Mouse (Mus musculus) layer of hippocampus, adult 2 months (tissue): ENCODE results near the gene Pnrc2. TPM values are rescaled to one million over a fixed set of nuclear protein-coding genes. Genes with fewer than 3 reads are reported as not detected.

Experiments used
- DNase-seq, 2 experiments: peaks; one replicate each; pipeline ENCODE4 v3.0.0; 2022; ENCODE audit warnings: low spot score in 2 of 2
- H3K27ac ChIP-seq: fragments of 200-600 bp; 2 replicates; pipeline ENCODE4 v1.8.1; 2022
- H3K4me3 ChIP-seq: fragments of 200-600 bp; 2 replicates; pipeline ENCODE4 v1.8.1; 2022; ENCODE audit warnings: mild to moderate bottlenecking
- CTCF ChIP-seq: fragments of 200-600 bp; conservative IDR thresholded peaks from 2 replicates; pipeline ENCODE4 v1.8.1; 2022; ENCODE audit warnings: antibody characterized with exemption, mild to moderate bottlenecking, moderate library complexity
- total RNA-seq, 2 experiments: library from RNA; stranded (reverse); gene quantifications; 2 replicates each; pipeline ENCODE4 v1.2.3; 2021

The Pnrc2 gene
- total RNA-seq, 2 experiments from 2014 or later = 52.7 to 54.8 TPM

DNA sequence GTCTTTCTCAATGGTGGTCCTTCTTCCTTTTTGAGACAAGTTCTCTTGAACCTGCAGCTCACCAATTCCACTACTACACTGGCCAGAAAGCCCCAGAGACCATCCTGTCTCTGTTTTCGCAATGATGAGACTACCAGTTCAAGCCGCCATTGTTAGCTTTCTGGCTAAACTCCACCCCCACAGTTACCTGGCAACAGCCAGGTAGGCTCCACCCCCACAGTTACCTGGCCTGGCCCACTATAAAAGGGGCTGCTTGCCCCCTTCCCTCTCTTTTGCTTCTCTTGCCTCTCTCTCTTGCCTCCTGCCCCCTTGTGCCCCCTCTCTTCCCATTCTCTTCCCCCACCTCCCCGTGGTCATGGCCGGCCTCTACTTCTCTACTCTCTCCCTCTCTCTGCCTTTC, 51.9 kb downstream of the Pnrc2 start:
- H3K27ac ChIP-seq = no peak overlapping the region
- H3K4me3 ChIP-seq = no peak overlapping the region
- no peak for TF ChIP-seq CTCF
- DNase-seq = no peak

Other genes with a start within 250 kb of the Pnrc2 start
- under 1 TPM; 0.10 to 0.27 TPM for gene Ifnlr1, start 187.6 kb downstream of the Pnrc2 start, total RNA-seq
- under 1 TPM; 0.12 to 0.13 TPM for gene Il22ra1, start 145.7 kb downstream of the Pnrc2 start, total RNA-seq
- gene Myom3, start 114.1 kb downstream of the Pnrc2 start, total RNA-seq = under 1 TPM; 0.56 to 0.76 TPM
- 10 to 100 TPM; 82.6 to 94.2 TPM for gene Srsf10, start 18.1 kb downstream of the Pnrc2 start, total RNA-seq
- under 1 TPM in 1 of 2 experiments, not detected in 1; 0.12 TPM for gene Cnr2, start 21.5 kb upstream of the Pnrc2 start, total RNA-seq
- 10 to 100 TPM; 39.4 to 39.7 TPM for gene Fuca1, start 46.9 kb upstream of the Pnrc2 start, total RNA-seq
- gene Hmgcl, start 72.6 kb upstream of the Pnrc2 start, total RNA-seq = 10 to 100 TPM; 35.2 to 36.1 TPM
- 10 to 100 TPM; 22.6 to 23.8 TPM for gene Gale, start 89.9 kb upstream of the Pnrc2 start, total RNA-seq
- 100 to 1,000 TPM in 1 of 2 experiments, 10 to 100 TPM in 1; 95.3 to 103 TPM for gene Lypla2, start 98.8 kb upstream of the Pnrc2 start, total RNA-seq
- gene Pithd1, start 113.4 kb upstream of the Pnrc2 start, total RNA-seq = 10 to 100 TPM; 80.6 to 86.0 TPM
- gene Eloa, start 147.9 kb upstream of the Pnrc2 start, total RNA-seq = 10 to 100 TPM; 27.3 to 28.5 TPM
- 100 to 1,000 TPM; 291 to 317 TPM for gene Rpl11, start 179.6 kb upstream of the Pnrc2 start, total RNA-seq